Mouse (Mus musculus) small intestine, adult 2 months (tissue): ENCODE results near the gene Gnao1.

Experiments used
- CTCF ChIP-seq: fragments of 200-500 bp; IDR thresholded peaks from 2 replicates; pipeline ENCODE4 v1.5.1; 2012; ENCODE audit warnings: low read depth, mild to moderate bottlenecking, control low read depth, inconsistent platforms, low read length, moderate library complexity, mixed read lengths; ENCODE audit not compliant: insufficient replicate concordance, insufficient read length; ENCODE audit errors: extremely low read depth
- POLR2A ChIP-seq: fragments of 200-500 bp; IDR thresholded peaks from 2 replicates; pipeline ENCODE4 v1.6.1; 2012; ENCODE audit warnings: low read depth, mild to moderate bottlenecking, control low read depth, inconsistent platforms, low read length, moderate library complexity

DNA sequence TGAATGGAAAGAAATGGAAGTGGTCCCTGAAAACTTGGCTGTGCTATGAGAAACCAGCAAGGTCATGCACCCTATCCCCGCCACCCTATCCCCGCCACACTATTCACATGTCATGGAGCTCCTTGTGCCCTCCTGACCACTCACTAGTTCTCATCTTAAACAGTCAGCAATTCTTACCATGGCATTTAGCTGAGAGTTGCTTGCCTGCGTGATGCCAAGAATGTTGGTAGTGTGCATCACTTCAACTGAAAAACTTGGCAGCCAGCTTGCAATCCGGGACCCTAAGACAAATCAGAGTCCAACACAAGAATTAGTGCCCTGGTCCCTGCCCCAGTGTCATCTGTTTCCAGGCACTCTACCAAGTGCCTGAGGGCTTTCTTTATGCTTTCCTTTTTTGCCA lies 170.4 kb downstream of the Gnao1 start:
- TF ChIP-seq CTCF (no peak), POLR2A (no peak)
